Mouse (Mus musculus) liver, adult (tissue): ENCODE data around the gene Sun1.

Source experiments
- GATA4 ChIP-seq: IDR thresholded peaks from 2 replicates; pipeline ENCODE4 v1.6.1; 2014; ENCODE audit warnings: mild to moderate bottlenecking, low read length; ENCODE audit not compliant: insufficient replicate concordance

Gene Sun1

DNA sequence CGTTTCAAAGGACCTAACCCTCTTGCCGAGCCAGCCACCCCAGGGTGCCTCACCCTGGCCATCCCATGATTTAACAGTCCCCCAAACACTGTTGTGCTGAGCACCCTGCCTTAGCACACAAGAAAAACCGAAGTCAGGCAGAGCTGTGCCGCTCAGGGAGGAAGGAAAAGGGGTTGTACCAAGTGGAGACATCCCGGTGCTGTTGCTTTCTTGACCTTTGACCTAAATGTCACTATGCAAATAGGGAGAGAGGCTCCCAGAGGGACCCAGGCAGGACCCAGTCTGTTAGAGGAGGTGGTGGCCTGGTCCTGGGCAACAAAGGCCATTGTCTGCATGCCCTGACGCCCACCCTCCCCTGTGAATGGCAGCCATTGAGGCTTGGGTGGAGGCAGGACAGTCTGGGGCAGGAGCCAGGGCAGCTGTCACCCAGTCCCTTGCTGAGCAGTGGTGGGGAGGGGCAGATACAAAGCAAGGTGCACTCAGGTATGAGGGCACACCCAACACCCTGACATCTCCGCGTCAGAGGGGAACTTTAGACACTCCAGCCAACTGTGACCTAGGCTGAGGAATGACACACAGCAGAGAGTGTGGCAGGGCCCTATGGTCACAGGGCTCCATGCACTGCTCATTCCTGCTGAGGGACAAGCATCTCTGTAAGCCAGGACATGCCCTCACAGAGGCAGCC is 85.1 kb downstream of the Sun1 start:
- no peak for TF ChIP-seq GATA4

DNA sequence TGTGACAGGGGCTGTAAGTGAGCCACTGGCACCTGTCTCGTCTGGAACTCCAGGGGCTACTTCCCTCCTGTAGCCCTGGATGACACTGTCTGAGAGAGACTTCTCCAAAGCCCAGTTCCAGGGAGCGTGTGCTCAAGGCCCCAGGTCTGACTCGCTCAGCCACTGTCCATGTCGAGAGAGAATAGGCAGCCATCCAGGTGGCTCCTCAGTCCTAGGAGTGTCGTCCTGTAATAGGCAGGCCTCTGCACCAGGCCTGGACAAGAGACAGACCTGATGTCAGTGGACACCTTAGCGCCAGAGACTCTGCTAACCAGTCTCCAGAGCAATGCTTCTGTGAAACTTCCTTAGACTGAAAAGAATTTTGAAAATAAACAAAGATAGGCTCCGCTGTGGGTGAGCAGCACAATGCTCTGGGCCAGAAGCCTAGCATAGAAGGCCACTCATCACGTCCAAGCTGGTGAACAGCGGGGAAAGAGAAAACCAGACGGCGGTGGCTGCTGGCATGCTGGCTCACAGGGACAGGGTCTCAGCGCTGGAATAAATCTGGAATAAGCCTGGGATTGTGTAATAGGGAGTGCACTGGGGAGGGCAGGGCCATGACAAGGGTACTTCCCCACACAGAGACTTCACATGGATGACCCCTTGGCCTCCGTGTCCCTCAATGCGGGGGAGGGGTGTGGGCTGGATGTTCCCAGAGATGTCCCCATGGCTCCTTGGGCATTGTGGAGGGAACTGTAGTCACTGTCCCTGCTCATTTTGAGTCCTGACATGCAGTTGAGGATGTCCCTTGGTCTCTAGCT is 85.9 kb downstream of the Sun1 start:
- no peak for TF ChIP-seq GATA4

GRCm38 (mm10) chr5:139287099-139287498 is 86.7 kb downstream of the Sun1 start:
- no peak for TF ChIP-seq GATA4

DNA sequence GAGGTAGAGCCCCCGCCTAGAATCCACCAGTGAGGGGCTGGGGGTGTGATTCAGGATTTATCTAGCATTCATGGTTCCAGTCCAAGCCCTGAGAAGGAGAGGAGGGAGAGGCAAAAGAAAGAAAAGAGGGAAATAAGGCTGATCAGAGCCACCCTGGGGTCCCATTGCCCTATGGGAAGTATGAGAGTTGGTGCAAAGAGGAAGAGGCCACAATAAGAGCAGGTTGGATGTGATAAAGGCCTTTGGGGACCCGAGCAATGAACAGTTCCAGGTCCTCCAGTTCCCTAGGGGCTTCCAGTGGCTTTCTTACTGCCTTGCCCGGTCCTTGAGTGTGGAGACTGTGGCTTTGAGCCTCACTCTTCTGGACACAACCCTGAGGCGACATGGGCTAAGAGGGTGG is 87.3 kb downstream of the Sun1 start:
- no peak for TF ChIP-seq GATA4

DNA sequence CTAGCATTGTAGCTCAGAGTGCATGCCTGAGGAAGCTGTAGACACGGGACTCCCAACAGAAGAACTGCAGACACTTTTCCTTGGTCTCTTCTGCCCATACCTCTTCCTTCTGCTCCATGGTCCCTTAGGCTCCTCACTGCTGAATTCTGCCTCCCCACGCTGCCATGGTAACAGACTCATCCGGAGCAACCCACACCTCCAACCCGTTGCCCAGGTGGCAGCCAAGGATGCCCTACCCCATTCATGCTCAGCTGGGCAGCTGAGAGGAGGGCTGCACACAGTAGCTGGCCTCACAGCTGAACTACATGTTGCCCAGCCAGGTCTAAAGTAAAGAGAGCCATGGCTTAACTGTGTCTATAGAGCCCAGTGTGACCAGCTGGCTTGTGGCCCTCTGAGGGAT is 88.2 kb downstream of the Sun1 start:
- no peak for TF ChIP-seq GATA4

- no peak for TF ChIP-seq GATA4
These were observed 90.2 kb downstream of the Sun1 start for GRCm38 (mm10) chr5:139290467-139291259.

DNA sequence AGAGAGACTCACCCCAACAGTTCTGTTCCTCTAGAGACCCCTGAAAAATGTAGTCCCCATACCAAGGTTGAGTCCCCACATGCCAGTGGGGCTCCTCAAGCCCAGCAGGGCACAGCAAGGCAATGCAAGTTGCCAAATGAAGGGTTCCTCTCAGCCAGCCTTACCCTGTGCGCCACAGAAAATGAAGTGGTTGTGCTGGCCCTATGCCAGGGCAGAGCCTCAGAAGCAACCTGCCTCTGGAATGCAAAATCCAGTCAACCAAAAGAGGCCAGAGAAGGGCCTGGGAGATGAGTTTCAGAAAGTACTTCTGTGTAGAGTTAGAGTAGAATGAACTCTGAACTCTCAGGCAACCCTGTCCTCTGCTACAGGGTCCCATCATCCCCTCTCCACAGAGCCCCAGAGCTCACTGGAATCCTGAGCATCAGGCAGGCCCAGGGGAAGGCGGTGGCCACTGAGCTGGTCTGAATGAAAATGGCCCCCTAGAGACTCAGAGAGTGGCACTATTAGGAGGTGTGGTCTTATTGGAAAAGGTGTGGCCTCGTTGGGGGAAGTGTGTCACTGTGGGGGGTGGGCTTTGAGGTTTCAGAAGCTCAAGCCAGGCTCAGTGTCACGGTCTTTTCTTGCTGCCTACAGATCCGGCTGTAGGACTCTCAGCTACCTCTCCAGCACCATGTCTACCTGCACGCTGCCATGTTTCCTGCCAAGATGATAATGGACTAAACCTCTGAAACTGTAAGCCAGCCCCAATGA is 91.5 kb downstream of the Sun1 start:
- TF ChIP-seq GATA4 = no peak

GRCm38 (mm10) chr5:139294089-139294488 is 93.7 kb downstream of the Sun1 start:
- TF ChIP-seq GATA4 = no peak

DNA sequence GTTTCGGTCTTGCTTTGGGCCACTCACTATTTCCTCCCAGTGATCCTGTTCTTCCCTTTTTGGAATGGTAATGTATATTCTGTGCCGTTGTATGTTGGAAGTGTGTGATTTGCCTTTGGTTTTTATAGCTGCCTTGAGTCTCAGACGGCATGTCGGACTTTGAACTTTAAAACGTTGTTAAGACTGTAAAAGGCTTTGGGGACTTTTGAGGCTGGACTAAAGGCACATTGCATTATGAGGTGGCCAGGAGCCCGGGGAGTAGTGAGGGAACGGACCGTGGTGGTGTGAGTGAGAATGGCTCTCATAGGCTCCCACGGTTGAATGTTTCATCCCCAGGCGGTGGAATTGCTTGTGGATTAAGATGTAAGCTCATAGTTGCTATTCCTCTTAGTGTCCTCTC is 96.7 kb downstream of the Sun1 start:
- TF ChIP-seq GATA4 = no peak

- no peak for TF ChIP-seq GATA4
These were observed 97.3 kb downstream of the Sun1 start for GRCm38 (mm10) chr5:139297745-139298144.
